In genomic region chr12:26176231-26176662, GRCm38 (mm10) we compare ENCODE assay signal across 13 mouse cellular contexts.
DNase-seq lines count a peak whose midpoint lies in the region; ATAC-seq lines count a peak whose summit lies in the region.
"Had no signal": no experiment of that assay in that cellular context is flagged by ENCODE, and none has a peak within 500 bp of the region (broad histone marks: within the 10 kb centered on the region; RNA-seq: fewer than 3 reads in every experiment).

No protein-coding gene starts in this region.

- H3K4me1 ChIP-seq in heart, embryonic 14.5 days (ENCODE audit: control insufficient read depth in 2 of 2, insufficient read depth in 2 of 2, low read length in 2 of 2): peaks cover 2 to 5% of the 10 kb centered on the region in 2 experiments; a peak in 3 of 4 replicates
- H3K4me1 ChIP-seq in midbrain, embryonic 11.5 days (ENCODE audit: control insufficient read depth, insufficient read depth, low read length): no peaks in the 10 kb centered on the region
- H3K4me1 ChIP-seq: hindbrain, embryonic 13.5 days had no signal

- peak overlapping the region; percentile 45 for H3K4me2 ChIP-seq in heart, embryonic 14.5 days (ENCODE audit: low read length)
- no peak overlapping the region for H3K4me2 ChIP-seq in midbrain, embryonic 11.5 days
- H3K4me2 ChIP-seq: embryonic facial prominence, embryonic 13.5 days; hindbrain, embryonic 13.5 days; lung, embryonic 14.5 days had no signal

- H3K9me3 ChIP-seq in heart, embryonic 14.5 days (ENCODE audit: control insufficient read depth, low read length): no peaks in the 10 kb centered on the region
- no peaks in the 10 kb centered on the region for H3K9me3 ChIP-seq in midbrain, embryonic 11.5 days (ENCODE audit: control insufficient read depth, low read length)
- H3K9me3 ChIP-seq: embryonic facial prominence, embryonic 13.5 days; hindbrain, embryonic 13.5 days; midbrain, embryonic 10.5 days had no signal

- H3K4me3 ChIP-seq in heart, embryonic 14.5 days (ENCODE audit: control insufficient read depth in 1 of 2, insufficient read depth in 1 of 2, low read depth in 1 of 2, low read length in 2 of 2): peak overlapping the region in 1 of 2 experiments; percentile 6; a peak in 2 of 4 replicates
- H3K4me3 ChIP-seq in midbrain, embryonic 11.5 days (ENCODE audit: low read depth, low read length): no peak overlapping the region
- H3K4me3 ChIP-seq: embryonic facial prominence, embryonic 13.5 days; hindbrain, embryonic 13.5 days; midbrain, embryonic 10.5 days had no signal

- no peaks in the 10 kb centered on the region for H3K36me3 ChIP-seq in heart, embryonic 14.5 days (ENCODE audit: control insufficient read depth, insufficient read depth, low read length)
- H3K36me3 ChIP-seq in midbrain, embryonic 11.5 days (ENCODE audit: control insufficient read depth, insufficient read depth, low read length): no peaks in the 10 kb centered on the region
- H3K36me3 ChIP-seq: embryonic facial prominence, embryonic 13.5 days; hindbrain, embryonic 13.5 days; midbrain, embryonic 10.5 days had no signal

- no peak overlapping the region; a peak in 2 of 4 replicates for H3K27ac ChIP-seq in heart, embryonic 14.5 days (replicated peaks in 1 of 2; ENCODE audit: control insufficient read depth in 1 of 2, insufficient read depth in 1 of 2, low read depth in 2 of 2, low read length in 2 of 2)
- no peak overlapping the region for H3K27ac ChIP-seq in midbrain, embryonic 11.5 days (ENCODE audit: low read depth, low read length)
- H3K27ac ChIP-seq: embryonic facial prominence, embryonic 13.5 days; hindbrain, embryonic 13.5 days; midbrain, embryonic 10.5 days had no signal

- H3K9ac ChIP-seq in heart, embryonic 14.5 days (ENCODE audit: low read length): no peak overlapping the region
- H3K9ac ChIP-seq in midbrain, embryonic 11.5 days (ENCODE audit: low read length): no peak overlapping the region
- H3K9ac ChIP-seq: embryonic facial prominence, embryonic 13.5 days; hindbrain, embryonic 13.5 days; lung, embryonic 14.5 days had no signal

- ATAC-seq in heart, embryonic 14.5 days (ENCODE audit: insufficient number of reproducible peaks, insufficient read depth, low FRiP score, low read depth): peak; percentile 66
- peak; percentile 39 for ATAC-seq in CD4-positive, CD25-positive, alpha-beta regulatory T cell, adult 4 months
- no peak for ATAC-seq in monocyte, adult 5-6 weeks (replicated peaks; ENCODE audit: insufficient number of reproducible peaks, low FRiP score, low TSS enrichment, poor library complexity, severe bottlenecking)
- no peak for ATAC-seq in midbrain, embryonic 11.5 days (ENCODE audit: low FRiP score)

- WGBS in heart, embryonic 14.5 days: 12% methylated on average over 10 of the region's 10 CpGs
- WGBS in midbrain, embryonic 11.5 days: 69% methylated on average over 10 of the region's 10 CpGs

- H3K27me3 ChIP-seq in heart, embryonic 14.5 days (ENCODE audit: control insufficient read depth, insufficient read depth, low read length): no peaks in the 10 kb centered on the region
- H3K27me3 ChIP-seq in midbrain, embryonic 11.5 days (ENCODE audit: control insufficient read depth, insufficient read depth, low read length): no peaks in the 10 kb centered on the region
- H3K27me3 ChIP-seq: embryonic facial prominence, embryonic 13.5 days; hindbrain, embryonic 13.5 days had no signal

- no peak for DNase-seq in heart, postnatal 14 days
- peak; percentile 13 for DNase-seq in CD4-positive, CD25-positive, alpha-beta regulatory T cell, adult 2 months (ENCODE audit: low read depth, low spot score)
- DNase-seq in cerebellum, postnatal 36 days: peak; percentile 68 to 71
- DNase-seq in midbrain, embryonic 11.5 days (ENCODE audit: low spot score, missing footprints): no peak
- no peak for DNase-seq in kidney, postnatal 25 days
- DNase-seq: kidney, adult 18-20 months; lung, embryonic 14.5 days had no signal

- intact Hi-C loops in heart, postnatal 14 days (cut with DNase I): no loop called here

Comparison
In these comparisons a context has a peak if more than half of its experiments do, and no peak if none do; other contexts are left out.
1. ATAC-seq: peak in heart, embryonic 14.5 days (single experiment) and CD4-positive, CD25-positive, alpha-beta regulatory T cell, adult 4 months (single experiment); none in monocyte, adult 5-6 weeks (single experiment) and midbrain, embryonic 11.5 days (single experiment).
2. DNase-seq: peak in CD4-positive, CD25-positive, alpha-beta regulatory T cell, adult 2 months (single experiment) and cerebellum, postnatal 36 days (2 of 2); none in heart, postnatal 14 days (0 of 2), midbrain, embryonic 11.5 days (single experiment) and kidney, postnatal 25 days (0 of 2).